Mouse (Mus musculus): Measurements from ENCODE around the gene Ovol2. TPM values are rescaled to one million over a fixed set of nuclear protein-coding genes. Genes with fewer than 3 reads are reported as not detected.
A peak's percentile ranks its signal among the peaks of the same experiment; 100 is the strongest.

Gene Ovol2
- polyA plus RNA-seq, 1 experiment from 2014 or later, result not detected

DNA sequence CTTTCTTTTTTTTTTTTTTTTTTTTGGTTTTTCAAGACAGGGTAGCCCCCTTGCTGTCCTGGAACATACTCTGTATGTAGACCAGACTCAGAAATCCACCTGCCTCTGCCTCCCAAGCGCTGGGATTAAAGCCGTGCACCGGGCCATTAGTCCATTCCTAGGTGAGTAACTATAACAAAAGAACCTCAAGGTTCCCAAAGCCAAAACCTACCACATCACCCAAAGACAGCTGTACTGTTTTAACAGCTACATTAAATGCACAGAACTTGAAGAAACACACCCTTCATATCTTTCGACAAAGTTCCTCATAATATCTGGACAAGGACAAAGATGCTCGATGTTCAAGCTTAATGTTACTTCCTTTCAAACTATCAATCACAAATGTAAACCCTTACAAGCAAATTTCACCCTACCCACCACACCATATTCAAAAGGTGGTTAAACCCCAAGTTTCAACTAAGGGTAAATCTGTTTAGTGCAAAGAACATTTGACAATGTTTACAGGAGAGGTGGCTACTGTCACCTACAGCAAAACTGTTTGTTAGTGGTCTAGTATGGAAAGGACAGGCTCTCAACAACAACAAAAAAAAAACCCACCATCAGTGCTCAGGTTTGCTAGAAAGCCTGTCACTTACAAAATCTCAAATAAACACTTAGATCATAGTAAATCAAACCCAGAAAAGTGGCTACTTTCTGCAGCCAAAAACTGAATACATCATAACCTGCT, 64.8 kb downstream of the Ovol2 start:
- Histone ChIP-seq H3K27ac (replicated peaks) (peak overlapping the region; percentile 67), H3K9me3 (replicated peaks) (no peaks in the 10 kb centered on the region), H3K4me1 (replicated peaks) (peaks cover 77% of the 10 kb centered on the region), H3K4me2 (peak overlapping the region; percentile 78), H3K9ac (peak overlapping the region; percentile 6; the same call in 1 of the 2 replicates), H3K27me3 (no peaks in the 10 kb centered on the region), H3K36me3 (replicated peaks) (peaks cover 44% of the 10 kb centered on the region), H3K4me3 (replicated peaks) (peak overlapping the region; percentile 94)
- ATAC-seq (ENCODE audit: insufficient read depth), result no peak
- WGBS (ENCODE audit: insufficient replicate concordance), result 20% methylated on average over 5 of the region's 5 CpGs

- H3K36me3 ChIP-seq (replicated peaks), result peaks cover 55% of the 10 kb centered on the region
- H3K27ac ChIP-seq (replicated peaks), result peak overlapping the region; percentile 61; the same call in 1 of the 2 replicates
- H3K4me1 ChIP-seq (replicated peaks), result peaks cover 71% of the 10 kb centered on the region
- no peak overlapping the region for H3K9ac ChIP-seq
- no peaks in the 10 kb centered on the region for H3K27me3 ChIP-seq
- 27% methylated on average over 4 of the region's 4 CpGs for WGBS (ENCODE audit: insufficient replicate concordance)
- no peak for ATAC-seq (ENCODE audit: insufficient read depth)
- H3K4me2 ChIP-seq, result peak overlapping the region; percentile 78
- H3K9me3 ChIP-seq (replicated peaks), result no peaks in the 10 kb centered on the region
- H3K4me3 ChIP-seq (replicated peaks), result no peak overlapping the region
Observed at GRCm38 (mm10) chr2:144265916-144266683, 65.8 kb downstream of the Ovol2 start.

DNA sequence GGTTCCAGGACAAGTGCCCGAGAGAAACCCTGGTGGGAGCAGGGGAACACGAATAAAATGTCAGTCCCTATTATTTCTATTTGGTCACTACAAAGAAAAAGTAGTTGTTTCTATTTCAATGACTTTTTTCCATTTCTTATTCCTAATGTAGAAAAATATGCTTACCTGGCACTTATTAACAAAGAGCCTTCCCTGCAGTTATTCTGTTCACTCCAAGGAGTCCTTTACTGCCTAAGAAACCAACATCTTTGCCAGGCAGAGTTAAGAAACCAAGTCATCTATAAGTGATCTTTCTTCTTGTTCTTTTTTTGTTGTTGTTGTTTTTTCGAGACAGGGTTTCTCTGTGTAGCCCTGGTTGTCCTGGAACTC, 66.8 kb downstream of the Ovol2 start:
- Histone ChIP-seq H3K27me3 (no peaks in the 10 kb centered on the region), H3K36me3 (replicated peaks) (peaks cover 65% of the 10 kb centered on the region), H3K27ac (replicated peaks) (peak overlapping the region; percentile 48; the same call in 1 of the 2 replicates), H3K4me1 (replicated peaks) (peaks cover 69% of the 10 kb centered on the region), H3K9me3 (replicated peaks) (no peaks in the 10 kb centered on the region), H3K4me3 (replicated peaks) (no peak overlapping the region), H3K9ac (0 out of 2 replicates have a peak overlapping the region, but pooled peaks have one; percentile 13), H3K4me2 (peak overlapping the region; percentile 11)
- no peak for ATAC-seq (ENCODE audit: insufficient read depth)
- WGBS (ENCODE audit: insufficient replicate concordance), result 48% methylated on average over 3 of the region's 3 CpGs

GRCm38 (mm10) chr2:144264398-144265119, 67.4 kb downstream of the Ovol2 start:
- Histone ChIP-seq H3K27ac (replicated peaks) (peak overlapping the region; percentile 48; the same call in 1 of the 2 replicates), H3K27me3 (no peaks in the 10 kb centered on the region), H3K36me3 (replicated peaks) (peaks cover 69% of the 10 kb centered on the region), H3K4me3 (replicated peaks) (no peak overlapping the region), H3K9ac (0 out of 2 replicates have a peak overlapping the region, but pooled peaks have one; percentile 13), H3K4me1 (replicated peaks) (peaks cover 69% of the 10 kb centered on the region), H3K4me2 (peak overlapping the region; percentile 11), H3K9me3 (replicated peaks) (no peaks in the 10 kb centered on the region)
- WGBS (ENCODE audit: insufficient replicate concordance), result 50% methylated on average over 5 of the region's 5 CpGs
- ATAC-seq (ENCODE audit: insufficient read depth), result no peak

- 49% methylated on average over 2 of the region's 2 CpGs for WGBS (ENCODE audit: insufficient replicate concordance)
- Histone ChIP-seq H3K4me1 (replicated peaks) (peaks cover 55% of the 10 kb centered on the region), H3K27me3 (no peaks in the 10 kb centered on the region), H3K27ac (replicated peaks) (no peak overlapping the region), H3K9ac (no peak overlapping the region), H3K4me3 (replicated peaks) (no peak overlapping the region), H3K36me3 (replicated peaks) (peaks cover 86% of the 10 kb centered on the region), H3K4me2 (no peak overlapping the region), H3K9me3 (replicated peaks) (no peaks in the 10 kb centered on the region)
- ATAC-seq (ENCODE audit: insufficient read depth), result no peak
Observed at GRCm38 (mm10) chr2:144262837-144263236, 69.1 kb downstream of the Ovol2 start.

Other genes with a start within 250 kb of the Ovol2 start
- gene Mgme1, start 61.5 kb downstream of the Ovol2 start, polyA plus RNA-seq (2015; fragmentation: Nextera tagmentation; extraction: Ambion mirVana), result 9.8 and 10.5 TPM in 2 replicates
- gene Snx5, start 61.2 kb downstream of the Ovol2 start, polyA plus RNA-seq (2015; fragmentation: Nextera tagmentation; extraction: Ambion mirVana), result 55.7 and 59.4 TPM in 2 replicates
- 14.0 and 17.1 TPM in 2 replicates for gene Kat14, start 36.8 kb upstream of the Ovol2 start, polyA plus RNA-seq (2015; fragmentation: Nextera tagmentation; extraction: Ambion mirVana)
- gene Pet117, start 36.9 kb upstream of the Ovol2 start, polyA plus RNA-seq (2015; fragmentation: Nextera tagmentation; extraction: Ambion mirVana), result 1.3 and 1.7 TPM in 2 replicates
- 0.01 and 0.03 TPM in 2 replicates for gene Dzank1, start 195.3 kb upstream of the Ovol2 start, polyA plus RNA-seq (2015; fragmentation: Nextera tagmentation; extraction: Ambion mirVana)
- 7.4 and 8.0 TPM in 2 replicates for gene Polr3f, start 195.6 kb upstream of the Ovol2 start, polyA plus RNA-seq (2015; fragmentation: Nextera tagmentation; extraction: Ambion mirVana)
- 10.0 and 10.3 TPM in 2 replicates for gene Rbbp9, start 218.7 kb upstream of the Ovol2 start, polyA plus RNA-seq (2015; fragmentation: Nextera tagmentation; extraction: Ambion mirVana)
- 42.5 and 43.4 TPM in 2 replicates for gene Sec23b, start 224.1 kb upstream of the Ovol2 start, polyA plus RNA-seq (2015; fragmentation: Nextera tagmentation; extraction: Ambion mirVana)

Data from liver, embryonic 15.5 days (tissue).